Mouse (Mus musculus): ENCODE measurements around the gene Gm9922. TPM values are rescaled to one million over a fixed set of nuclear protein-coding genes. Genes with fewer than 3 reads are reported as not detected.

The Gm9922 gene
- total RNA-seq, 2 experiments from 2014 or later: 0.93 to 1.2 TPM

DNA sequence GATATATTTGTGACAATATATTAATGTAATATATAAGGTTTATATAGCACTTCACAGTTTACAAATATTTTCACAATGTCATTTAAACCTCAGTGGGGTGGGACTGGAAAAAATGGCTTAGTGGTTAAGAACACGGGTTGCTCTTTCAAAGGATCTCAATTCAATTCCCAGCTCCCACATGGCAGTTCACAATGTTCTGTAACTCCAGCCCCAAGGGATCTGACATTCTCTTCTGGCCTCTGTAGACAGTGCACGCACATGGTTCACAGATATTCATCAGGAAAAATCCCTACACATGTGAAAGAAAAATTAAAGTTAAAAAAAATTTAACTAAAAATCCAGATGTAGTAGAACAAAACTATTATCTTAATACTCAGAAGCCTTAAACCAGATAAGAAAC is 41.2 kb downstream of the Gm9922 start:
- DNase-seq: no peak
- intact Hi-C loops (cut with DNase I): no loop called here

DNA sequence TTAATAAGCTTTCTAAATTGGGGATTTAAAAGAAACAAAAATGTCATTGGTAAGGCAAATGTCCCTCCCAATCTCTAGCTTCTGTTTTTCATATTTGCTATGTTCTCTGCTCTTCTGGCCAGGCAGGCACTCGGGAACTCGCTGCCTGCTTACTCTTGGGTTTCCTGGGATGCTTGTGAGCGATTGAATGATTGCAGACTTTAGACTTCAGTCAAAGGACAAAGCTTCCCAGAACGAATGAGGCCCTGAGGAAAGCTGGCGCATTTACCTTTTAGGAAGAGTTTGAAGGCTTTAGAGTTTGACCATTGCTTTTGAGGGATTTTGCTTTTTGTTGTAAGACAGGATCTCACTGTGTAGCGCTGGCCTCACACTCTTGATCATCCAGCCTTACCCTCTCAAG is 41.9 kb downstream of the Gm9922 start:
- no peak for DNase-seq
- intact Hi-C loops (cut with DNase I): no loop called here

Other genes with a start within 250 kb of the Gm9922 start
- 10 to 100 TPM; 34.7 to 39.6 TPM for gene Tbc1d4, start 120.6 kb downstream of the Gm9922 start, total RNA-seq (2021)
- 10 to 100 TPM; 32.4 to 35.6 TPM for gene Commd6, start 89.1 kb downstream of the Gm9922 start, total RNA-seq (2021)
- gene Uchl3, start 75.8 kb downstream of the Gm9922 start, total RNA-seq (2021): 10 to 100 TPM; 29.9 to 32.9 TPM
- gene Lmo7, start 143 bp upstream of the Gm9922 start, total RNA-seq (2021): 100 to 1,000 TPM; 395 to 436 TPM